Mouse (Mus musculus) embryonic facial prominence, embryonic 11.5 days (tissue): ENCODE data around the gene Cacna2d4. TPM values are rescaled to one million over a fixed set of nuclear protein-coding genes. Genes with fewer than 3 reads are reported as not detected.

Source experiments
- ATAC-seq: fragments of 200-750 bp; cut with Nextera tagmentation; replicated peaks from 2 replicates; pipeline ENCODE4 v1.8.0; 2017; ENCODE audit warnings: low read depth; ENCODE audit not compliant: insufficient number of reproducible peaks, low FRiP score, low TSS enrichment
- DNase-seq: peaks from one replicate; pipeline ENCODE4 v3.0.0-alpha.2; 2015; ENCODE audit warnings: low spot score
- H3K27ac ChIP-seq: fragments of 300-500 bp; sonication (generic); replicated peaks from 2 replicates; pipeline ENCODE4 v1.5.1; 2014; ENCODE audit warnings: mild to moderate bottlenecking, low read depth, low read length, control low read depth
- H3K27me3 ChIP-seq: fragments of 300-500 bp; sonication (generic); 2 replicates; pipeline ENCODE4 v1.6.1; 2014; ENCODE audit warnings: mild to moderate bottlenecking, low read length, moderate library complexity, mixed read lengths; ENCODE audit not compliant: control insufficient read depth, insufficient read depth
- H3K36me3 ChIP-seq: fragments of 300-500 bp; sonication (generic); replicated peaks from 2 replicates; pipeline ENCODE4 v1.6.1; 2014; ENCODE audit warnings: low read depth, mild to moderate bottlenecking, low read length, moderate library complexity, mixed read lengths; ENCODE audit not compliant: control insufficient read depth, insufficient read depth
- H3K4me1 ChIP-seq: fragments of 300-500 bp; sonication (generic); 2 replicates; pipeline ENCODE4 v1.6.1; 2014; ENCODE audit warnings: low read length, mixed read lengths; ENCODE audit not compliant: control insufficient read depth, insufficient read depth
- H3K4me2 ChIP-seq: fragments of 300-500 bp; sonication (generic); 2 replicates; pipeline ENCODE4 v1.6.1; 2014; ENCODE audit warnings: low read depth, mild to moderate bottlenecking, control low read depth, low read length, moderate library complexity
- H3K4me3 ChIP-seq: fragments of 300-500 bp; sonication (generic); 2 replicates; pipeline ENCODE4 v1.5.1; 2014; ENCODE audit warnings: low read depth, low read length, control low read depth
- H3K9ac ChIP-seq: fragments of 300-500 bp; sonication (generic); replicated peaks from 2 replicates; pipeline ENCODE4 v1.6.1; 2014; ENCODE audit warnings: mild to moderate bottlenecking, control low read depth, low read length
- H3K9me3 ChIP-seq: fragments of 300-500 bp; sonication (generic); replicated peaks from 2 replicates; pipeline ENCODE4 v1.6.1; 2016; ENCODE audit warnings: mild to moderate bottlenecking, low read length, inconsistent platforms, mixed read lengths; ENCODE audit not compliant: control insufficient read depth
- WGBS: fragments of 180-500 bp; shearing (Covaris S2); extraction: QIAGEN DNeasy Blood & Tissue Kit; methylation state at CpG from one replicate; pipeline ENCODE4 v1.1.7; 2014; 5-methylcytosine and 5-hydroxymethylcytosine counted together
- polyA plus RNA-seq: library from polyadenylated mRNA; unstranded; fragments of >200 nt; fragmentation: Nextera tagmentation; extraction: Ambion mirVana; gene quantifications from 2 replicates; pipeline ENCODE4 v1.2.1, GENCODE M21; 2014

Gene Cacna2d4
- polyA plus RNA-seq, 1 experiment from 2014 or later, result not detected

GRCm38 (mm10) chr6:119389089-119389488 is 152.8 kb downstream of the Cacna2d4 start:
- H3K36me3 ChIP-seq, result no peaks in the 10 kb centered on the region
- no peaks in the 10 kb centered on the region for H3K4me1 ChIP-seq
- 31% methylated on average over 10 of the region's 10 CpGs for WGBS
- DNase-seq, result peak; percentile 27
- H3K4me3 ChIP-seq, result peak overlapping the region; percentile 83
- no peak for ATAC-seq
- H3K9me3 ChIP-seq, result no peaks in the 10 kb centered on the region
- peak overlapping the region; percentile 59 for H3K9ac ChIP-seq
- H3K27ac ChIP-seq, result 0 out of 2 replicates have a peak overlapping the region, but pooled peaks have one; percentile 20
- H3K4me2 ChIP-seq, result peak overlapping the region; percentile 55
- no peaks in the 10 kb centered on the region for H3K27me3 ChIP-seq

- 93% methylated on average over 4 of the region's 4 CpGs for WGBS
- no peak overlapping the region for H3K27ac ChIP-seq
- no peak for ATAC-seq
Measured at GRCm38 (mm10) chr6:119390728-119391127, 154.4 kb downstream of the Cacna2d4 start.

GRCm38 (mm10) chr6:119392836-119393235 is 156.5 kb downstream of the Cacna2d4 start:
- Histone ChIP-seq H3K9ac (no peak overlapping the region), H3K36me3 (no peaks in the 10 kb centered on the region), H3K27me3 (no peaks in the 10 kb centered on the region), H3K9me3 (no peaks in the 10 kb centered on the region), H3K4me1 (no peaks in the 10 kb centered on the region), H3K4me2 (no peak overlapping the region), H3K27ac (no peak overlapping the region), H3K4me3 (no peak overlapping the region)
- ATAC-seq (no peak), DNase-seq (no peak)
- 89% methylated on average over 9 of the region's 9 CpGs for WGBS

More at GRCm38 (mm10) chr6:119390728-119391127, 154.4 kb downstream of the Cacna2d4 start:
- no peaks in the 10 kb centered on the region for H3K4me1 ChIP-seq
- no peaks in the 10 kb centered on the region for H3K9me3 ChIP-seq
- H3K36me3 ChIP-seq, result no peaks in the 10 kb centered on the region
- no peak overlapping the region for H3K4me3 ChIP-seq
- DNase-seq, result no peak
- no peak overlapping the region for H3K4me2 ChIP-seq
- H3K9ac ChIP-seq, result no peak overlapping the region
- no peaks in the 10 kb centered on the region for H3K27me3 ChIP-seq

- no peak overlapping the region for H3K9ac ChIP-seq
- no peaks in the 10 kb centered on the region for H3K27me3 ChIP-seq
- no peak overlapping the region for H3K4me2 ChIP-seq
- WGBS, result 83% methylated on average over 14 of the region's 14 CpGs
- no peaks in the 10 kb centered on the region for H3K9me3 ChIP-seq
- no peak for ATAC-seq
- no peak overlapping the region for H3K4me3 ChIP-seq
- no peaks in the 10 kb centered on the region for H3K4me1 ChIP-seq
- no peak overlapping the region for H3K27ac ChIP-seq
- no peaks in the 10 kb centered on the region for H3K36me3 ChIP-seq
- DNase-seq, result no peak
Measured at GRCm38 (mm10) chr6:119395421-119396308, 159.3 kb downstream of the Cacna2d4 start.

- Histone ChIP-seq H3K9ac (no peak overlapping the region), H3K27me3 (no peaks in the 10 kb centered on the region), H3K4me1 (no peaks in the 10 kb centered on the region), H3K9me3 (no peaks in the 10 kb centered on the region), H3K4me2 (no peak overlapping the region), H3K4me3 (no peak overlapping the region), H3K36me3 (no peaks in the 10 kb centered on the region), H3K27ac (no peak overlapping the region)
- no peak; the same call in 1 of the 2 replicates for ATAC-seq
- 61% methylated on average over 5 of the region's 5 CpGs for WGBS
- no peak for DNase-seq
Measured at GRCm38 (mm10) chr6:119396309-119396634, 159.9 kb downstream of the Cacna2d4 start.

GRCm38 (mm10) chr6:119399371-119399770 is 163.0 kb downstream of the Cacna2d4 start:
- H3K27me3 ChIP-seq, result no peaks in the 10 kb centered on the region
- no peaks in the 10 kb centered on the region for H3K4me1 ChIP-seq
- H3K4me2 ChIP-seq, result no peak overlapping the region
- WGBS, result 82% methylated on average over 3 of the region's 3 CpGs
- no peaks in the 10 kb centered on the region for H3K9me3 ChIP-seq
- no peak for DNase-seq
- no peak overlapping the region for H3K4me3 ChIP-seq
- no peak overlapping the region for H3K27ac ChIP-seq
- no peak overlapping the region for H3K9ac ChIP-seq
- no peak for ATAC-seq
- H3K36me3 ChIP-seq, result no peaks in the 10 kb centered on the region

GRCm38 (mm10) chr6:119400649-119401048 is 164.3 kb downstream of the Cacna2d4 start:
- Histone ChIP-seq H3K4me3 (no peak overlapping the region), H3K27ac (no peak overlapping the region), H3K9me3 (no peaks in the 10 kb centered on the region), H3K9ac (no peak overlapping the region), H3K4me2 (no peak overlapping the region), H3K4me1 (no peaks in the 10 kb centered on the region), H3K36me3 (no peaks in the 10 kb centered on the region), H3K27me3 (no peaks in the 10 kb centered on the region)
- 91% methylated on average over 3 of the region's 3 CpGs for WGBS
- ATAC-seq, result no peak
- DNase-seq, result no peak

GRCm38 (mm10) chr6:119401545-119402304 is 165.4 kb downstream of the Cacna2d4 start:
- H3K4me1 ChIP-seq, result no peaks in the 10 kb centered on the region
- no peaks in the 10 kb centered on the region for H3K36me3 ChIP-seq
- H3K4me2 ChIP-seq, result no peak overlapping the region
- ATAC-seq, result no peak
- WGBS, result 90% methylated on average over 8 of the region's 8 CpGs
- H3K9me3 ChIP-seq, result no peaks in the 10 kb centered on the region
- DNase-seq, result no peak
- no peak overlapping the region for H3K27ac ChIP-seq
- no peaks in the 10 kb centered on the region for H3K27me3 ChIP-seq
- H3K9ac ChIP-seq, result no peak overlapping the region
- no peak overlapping the region for H3K4me3 ChIP-seq
